Mouse (Mus musculus) heart, adult 18-20 months (tissue): ENCODE results near the gene Syt6. TPM values are rescaled to one million over a fixed set of nuclear protein-coding genes. Genes with fewer than 3 reads are reported as not detected.
"Not testable (repeated sequence)": the region's sequence is repeated elsewhere in the genome, so short reads cannot be mapped to it uniquely, and the experiment has no call there.

Experiments
- DNase-seq, 2 experiments: peaks; one replicate each; pipeline ENCODE4 v3.0.0; 2021 to 2022; ENCODE audit warnings: mixed read lengths in 1 of 2
- total RNA-seq, 2 experiments: library from RNA; stranded (reverse); gene quantifications; 2 replicates each; pipeline ENCODE4 v1.2.3; 2021

The Syt6 gene
- total RNA-seq, 2 experiments from 2014 or later, result not detected

- peak; percentile 18 to 47 for DNase-seq
Observed at GRCm38 (mm10) chr3:103601011-103601410, 26.0 kb downstream of the Syt6 start.

GRCm38 (mm10) chr3:103601561-103601960 is 26.5 kb downstream of the Syt6 start:
- peak in 1 of 2 experiments; percentile 29 for DNase-seq

DNA sequence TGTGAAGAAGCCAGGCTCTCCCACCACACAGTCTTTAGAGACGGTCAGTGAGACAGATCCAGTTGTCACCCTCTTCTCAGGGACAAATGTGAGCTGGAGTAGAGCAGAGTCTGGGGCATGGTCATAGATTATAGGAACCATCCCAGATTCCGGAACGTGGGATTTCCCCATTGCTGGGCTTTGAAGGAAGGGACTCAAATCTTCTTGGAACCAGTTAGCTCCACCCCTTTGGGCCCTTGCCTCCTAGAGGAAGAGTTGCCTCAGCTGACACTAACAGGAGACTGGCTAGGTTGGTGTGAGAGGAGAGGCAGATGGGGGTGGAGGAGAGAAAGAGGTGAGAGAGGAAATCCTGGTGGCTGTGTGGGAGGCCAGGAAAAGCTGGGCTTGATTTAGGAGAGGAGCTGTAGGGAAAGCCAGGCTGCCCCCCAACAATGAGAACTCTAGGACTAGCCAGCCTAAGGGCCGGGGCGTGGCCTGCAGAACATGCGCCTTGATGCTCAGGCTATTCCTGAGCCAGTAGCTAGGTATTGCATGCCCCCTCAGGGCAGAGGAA is 31.1 kb downstream of the Syt6 start:
- DNase-seq, result no peak

DNA sequence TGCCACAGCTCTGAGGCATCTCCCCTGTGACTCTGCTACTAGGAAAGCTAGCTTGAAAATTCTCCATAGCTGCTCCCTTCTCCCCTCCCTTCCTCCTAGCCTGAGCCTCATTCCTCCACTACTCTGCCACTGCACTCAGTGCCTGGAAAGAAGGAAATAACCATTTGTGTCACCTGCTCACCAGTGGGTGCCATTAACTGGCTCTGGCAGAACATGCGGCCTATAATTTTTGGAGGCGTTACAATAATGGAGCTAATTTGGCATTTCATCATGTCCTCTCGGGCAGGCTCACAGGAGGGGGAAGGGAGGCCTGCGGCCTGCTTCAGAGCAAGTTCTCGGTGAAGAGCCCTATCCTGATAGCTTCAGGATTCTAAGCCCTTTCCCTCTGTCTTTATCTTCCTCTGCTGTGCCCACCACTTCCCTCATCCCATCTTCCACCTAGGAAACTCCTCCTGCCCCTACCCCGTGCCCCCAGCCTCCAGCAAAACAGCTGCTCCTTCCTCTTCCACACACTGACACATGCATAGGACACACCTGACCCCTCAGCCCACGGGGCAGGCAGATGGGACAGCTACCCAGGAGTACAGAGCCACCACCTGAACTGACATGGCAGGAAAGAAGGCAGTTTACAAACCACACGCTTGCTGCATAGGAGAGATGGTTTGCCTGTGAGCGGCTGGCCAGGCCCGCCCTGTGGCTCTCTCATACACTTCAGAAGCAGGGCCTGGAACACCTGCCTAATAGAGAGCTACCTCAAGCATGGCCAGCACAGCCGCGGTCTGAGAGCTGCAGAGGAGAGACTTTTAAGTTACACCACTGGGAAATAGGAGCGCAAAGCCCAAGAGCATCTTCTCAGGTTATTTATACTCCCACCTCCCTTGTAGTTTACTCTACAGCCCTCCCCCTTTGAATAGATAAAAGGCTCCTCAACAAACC is 31.9 kb downstream of the Syt6 start:
- DNase-seq, result no peak

- no peak for DNase-seq
Observed at GRCm38 (mm10) chr3:103610231-103610630, 35.2 kb downstream of the Syt6 start.

- DNase-seq, result peak; percentile 35 to 62
Observed at GRCm38 (mm10) chr3:103612636-103613355, 37.8 kb downstream of the Syt6 start.

DNA sequence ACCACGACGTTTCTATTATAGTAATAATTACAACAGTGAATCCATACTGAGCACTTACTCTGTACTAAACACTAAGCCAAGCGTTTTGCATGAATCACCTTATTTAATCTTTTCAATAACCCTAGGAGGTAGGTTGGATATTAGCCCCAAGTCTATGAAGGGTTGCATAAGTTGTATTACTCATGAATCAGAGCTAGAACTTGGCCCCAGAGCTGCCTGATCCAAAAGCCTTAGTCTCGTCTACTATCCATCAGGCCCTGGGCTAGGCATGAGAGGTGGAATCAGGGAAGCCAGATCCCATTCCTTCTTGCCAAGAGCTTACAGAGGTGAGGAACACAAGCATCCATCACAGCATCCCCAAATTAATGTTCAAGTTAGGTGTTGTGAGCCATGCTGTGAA is 40.6 kb downstream of the Syt6 start:
- no peak for DNase-seq

GRCm38 (mm10) chr3:103616981-103617380 is 42.0 kb downstream of the Syt6 start:
- no peak for DNase-seq

GRCm38 (mm10) chr3:103620101-103620500 is 45.1 kb downstream of the Syt6 start:
- no peak for DNase-seq

DNA sequence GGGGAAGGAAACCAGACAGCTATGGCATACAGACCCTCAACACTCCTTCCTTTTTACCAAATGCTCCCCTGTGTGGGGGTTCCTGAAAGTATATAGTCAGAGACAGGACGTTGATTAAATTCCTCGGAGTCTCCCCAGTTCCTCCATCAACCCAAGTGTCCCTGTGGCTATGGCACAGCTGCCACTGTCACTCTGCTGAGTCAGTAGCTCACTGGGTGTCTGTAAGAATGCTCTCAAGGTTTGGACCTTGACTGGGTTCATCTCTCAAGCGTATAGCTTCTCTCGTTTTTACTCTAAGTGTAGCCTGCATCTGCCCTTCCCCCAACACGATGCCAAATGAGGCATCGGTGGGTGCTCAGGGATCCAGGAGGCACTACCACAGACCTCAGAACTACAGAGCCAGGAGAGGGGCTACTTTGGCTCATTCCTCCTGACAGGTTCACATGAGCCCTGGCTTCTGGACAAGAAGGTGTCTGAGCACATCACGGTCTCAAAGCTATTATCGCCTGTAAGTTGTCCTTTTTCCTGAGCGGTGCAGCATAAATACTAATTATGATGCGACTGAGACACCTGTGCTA is 49.0 kb downstream of the Syt6 start:
- DNase-seq, result no peak

DNA sequence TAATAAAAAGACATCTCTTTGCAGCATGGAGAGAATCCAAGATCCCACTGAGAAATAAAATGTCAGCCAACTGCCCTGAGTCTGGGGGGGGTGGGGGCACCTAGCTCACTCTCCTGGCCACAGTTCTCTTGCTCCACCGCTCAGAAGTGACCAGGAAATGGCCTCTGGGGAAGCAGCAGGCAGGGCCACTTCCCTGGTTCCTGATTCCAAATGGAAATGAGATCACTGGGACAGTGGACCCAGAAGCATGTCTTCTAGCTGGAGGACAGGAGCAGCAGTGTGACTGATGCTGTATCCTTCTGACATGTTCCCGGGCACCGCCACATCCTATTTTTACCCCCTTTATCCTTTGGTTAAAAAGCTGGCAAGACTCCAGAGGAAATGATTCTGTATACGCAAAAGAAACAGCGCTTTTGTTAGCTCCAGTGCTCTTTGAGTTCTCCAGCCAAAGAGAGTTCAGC is 49.6 kb downstream of the Syt6 start:
- no peak for DNase-seq

- DNase-seq, result no peak
Observed at GRCm38 (mm10) chr3:103625169-103625568, 50.1 kb downstream of the Syt6 start.

- no peak for DNase-seq
Observed at GRCm38 (mm10) chr3:103626481-103626880, 51.5 kb downstream of the Syt6 start.

GRCm38 (mm10) chr3:103627661-103628060 is 52.6 kb downstream of the Syt6 start:
- DNase-seq, result peak in 1 of 2 experiments; percentile 35

DNA sequence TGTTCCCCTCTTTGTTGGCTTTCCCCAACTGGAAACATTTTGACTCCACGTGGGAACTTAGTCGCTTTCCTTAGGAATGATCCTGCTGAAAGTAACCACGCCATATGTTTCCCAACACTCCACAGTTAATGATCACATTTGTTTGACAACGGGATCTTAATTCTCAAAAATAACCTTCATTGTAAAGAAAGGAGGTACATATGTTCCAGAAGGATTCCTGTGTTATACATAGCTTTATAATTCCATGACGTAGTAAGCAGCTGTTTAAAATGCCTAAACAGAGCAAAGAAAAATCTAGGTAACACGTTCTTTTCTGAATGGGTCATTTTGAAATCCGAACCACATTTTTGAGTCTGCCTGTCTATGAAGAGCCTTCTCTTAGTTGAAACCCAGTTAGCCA is 58.1 kb downstream of the Syt6 start:
- no peak for DNase-seq

DNA sequence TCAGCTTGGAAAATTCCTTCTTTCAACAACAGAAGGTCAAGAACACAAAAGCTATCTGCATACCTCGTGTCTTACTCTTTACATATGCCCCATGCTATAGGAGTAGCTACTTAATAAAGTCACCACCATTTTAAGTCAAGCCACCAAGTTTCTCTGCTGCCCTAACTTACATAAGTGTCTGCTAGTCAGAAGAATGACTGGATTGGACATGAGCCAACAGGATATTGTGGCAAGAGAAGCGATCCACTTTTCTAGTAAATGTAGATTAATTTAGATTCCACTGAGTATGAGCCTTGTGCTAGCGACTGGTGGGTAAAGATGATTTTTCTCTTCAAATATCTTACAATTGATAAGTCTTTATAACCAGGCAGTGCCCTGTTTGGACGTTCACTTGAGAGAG is 58.8 kb downstream of the Syt6 start:
- no peak for DNase-seq

DNA sequence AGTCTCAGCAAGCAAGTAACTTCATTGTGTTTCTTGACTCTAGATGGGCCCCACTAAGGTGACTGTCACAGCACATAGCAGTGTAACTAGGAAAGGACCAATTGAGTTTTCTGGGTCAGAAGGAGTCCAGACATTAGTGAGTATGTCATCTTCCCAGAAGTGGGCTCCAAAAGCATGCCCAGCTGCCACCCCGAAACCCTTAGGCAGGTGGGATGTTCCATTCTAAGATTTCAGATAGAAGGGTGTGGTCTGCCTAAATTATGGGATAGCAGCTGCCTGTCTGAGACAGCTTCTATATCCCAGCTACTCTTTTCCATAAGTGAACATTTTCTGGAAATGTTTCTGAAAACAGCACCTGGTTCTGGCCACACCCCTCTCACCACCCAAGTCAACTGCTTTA is 59.2 kb downstream of the Syt6 start:
- DNase-seq, result no peak

DNA sequence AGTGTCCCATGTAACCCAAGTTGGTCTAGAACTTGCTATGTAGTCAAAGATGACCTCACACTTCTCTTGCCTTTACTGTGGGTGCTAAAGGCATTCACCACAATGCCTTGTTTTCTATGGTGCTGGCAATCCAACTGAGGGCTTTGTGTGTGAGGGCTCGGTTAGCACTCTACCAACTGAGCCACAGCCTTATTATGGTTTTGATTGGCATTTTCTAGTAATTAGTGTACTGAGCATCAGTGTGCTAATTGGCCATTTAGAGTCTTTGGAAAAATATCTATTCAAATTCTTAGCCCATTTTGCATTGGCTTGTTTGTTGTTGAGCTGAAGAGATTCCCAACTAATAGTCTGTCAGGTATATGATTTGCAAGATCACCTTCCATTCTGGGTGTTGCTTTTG is 62.6 kb downstream of the Syt6 start:
- no peak for DNase-seq

GRCm38 (mm10) chr3:103640226-103640803 is 65.3 kb downstream of the Syt6 start:
- DNase-seq, result no peak

- DNase-seq, result no peak
Observed at GRCm38 (mm10) chr3:103641301-103641700, 66.3 kb downstream of the Syt6 start.

DNA sequence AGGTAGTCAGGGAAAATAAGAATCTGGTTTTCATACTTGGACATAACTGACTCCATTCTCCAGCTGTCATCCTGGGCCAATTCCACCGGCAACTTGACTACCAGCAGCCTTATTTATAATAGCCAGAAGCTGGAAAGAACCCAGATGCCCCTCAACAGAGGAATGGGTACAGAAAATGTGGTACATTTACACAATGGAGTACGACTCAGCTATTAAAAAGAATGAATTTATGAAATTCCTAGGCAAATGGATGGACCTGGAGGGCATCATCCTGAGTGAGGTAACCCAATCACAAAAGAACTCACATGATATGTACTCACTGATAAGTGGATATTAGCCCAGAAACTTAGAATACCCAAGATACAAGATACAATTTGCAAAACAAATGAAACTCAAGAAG is 70.9 kb downstream of the Syt6 start, which contains the start of gene Atg4a-ps:
Gene Atg4a-ps (minus strand): TSS at position 101 of the 400 bp plus-strand sequence.
- DNase-seq, result not testable (repeated sequence)
